20 mouse cellular contexts compared by ENCODE assay signal in genomic region chr9:58105595-58106169, GRCm38 (mm10). TPM values are rescaled to one million over a fixed set of nuclear protein-coding genes. Genes with fewer than 3 reads are reported as not detected.
DNase-seq lines count a peak whose midpoint lies in the region; TF ChIP-seq lines count a peak whose summit lies in the region.
"Had no signal": no experiment of that assay in that cellular context is flagged by ENCODE, and none has a peak within 500 bp of the region (broad histone marks: within the 10 kb centered on the region; RNA-seq: fewer than 3 reads in every experiment).

No protein-coding gene starts in this region.

- no peak overlapping the region for H3K4me3 ChIP-seq in layer of hippocampus, adult 2 months
- H3K4me3 ChIP-seq: forebrain, embryonic 12.5 days; heart, embryonic 13.5 days had no signal

- H3K27ac ChIP-seq in layer of hippocampus, adult 2 months, result peak overlapping the region; percentile 87
- H3K27ac ChIP-seq: forebrain, embryonic 12.5 days; heart, embryonic 13.5 days; macrophage had no signal

- peak; percentile 60 for DNase-seq in embryo, embryonic 10 days (ENCODE audit: low spot score)
- DNase-seq in embryo, embryonic 9.5 days (ENCODE audit: extremely low spot score), result no peak
- DNase-seq in layer of hippocampus, adult 2 months (ENCODE audit: low spot score in 2 of 2), result no peak
- no peak for DNase-seq in layer of hippocampus, postnatal 10 days (ENCODE audit: low spot score in 2 of 2)
- peak; percentile 36 for DNase-seq in adrenal gland, postnatal 10 days
- DNase-seq in neural tube, embryonic 10.5 days (ENCODE audit: extremely low spot score, low spot score), result peak; percentile 47
- DNase-seq in left cerebral cortex, adult 18-20 months (ENCODE audit: low spot score in 2 of 2), result no peak
- no peak for DNase-seq in frontal cortex, adult 2 months (ENCODE audit: extremely low spot score in 1 of 2, low spot score in 1 of 2)
- DNase-seq: cerebellum, adult 9-10 months; kidney, adult 18-20 months; kidney, postnatal 14 days; lung, embryonic 14.5 days; right cerebral cortex, postnatal 14 days had no signal

- TF ChIP-seq CTCF in layer of hippocampus, adult 2 months (conservative IDR thresholded peaks at IDR 0.05), result no peak

RNA-seq across cellular contexts. Expression of gene Ccdc33, which starts 12.9 kb away (rescaled TPM):
- total RNA-seq in layer of hippocampus, adult 2 months (2021), result under 1 TPM; 0.29 to 0.49 TPM
- 1 to 10 TPM; 1.0 to 2.0 TPM for total RNA-seq in layer of hippocampus, postnatal 10 days (2021)
- under 1 TPM in 1 of 2 experiments, not detected in 1; 0.12 TPM for total RNA-seq in adrenal gland, postnatal 10 days (2021)
- 1 to 10 TPM in 1 of 2 experiments, under 1 TPM in 1; 0.67 to 1.2 TPM for total RNA-seq in left cerebral cortex, adult 18-20 months (2021)
- 1.4 and 1.8 TPM in 2 replicates for polyA plus RNA-seq in frontal cortex, adult 2 months (2012; rRNA removed)
- total RNA-seq: gastrocnemius, postnatal 4 days; hematopoietic stem cell, adult 5-6 weeks had no signal
- polyA plus RNA-seq: activated CD4-positive, CD25-positive, alpha-beta regulatory T cell, adult 4 months; lung, embryonic 14.5 days; macrophage; stomach, embryonic 16.5 days had no signal

RNA-seq across cellular contexts. Expression of gene Stra6, which starts 42.1 kb away (rescaled TPM):
- 10 to 100 TPM; 17.1 to 17.7 TPM for total RNA-seq in layer of hippocampus, adult 2 months (2021)
- 1 to 10 TPM; 9.0 TPM for total RNA-seq in layer of hippocampus, postnatal 10 days (2021)
- 1 to 10 TPM; 1.1 to 1.3 TPM for total RNA-seq in adrenal gland, postnatal 10 days (2021)
- total RNA-seq in left cerebral cortex, adult 18-20 months (2021), result 10 to 100 TPM in 1 of 2 experiments, 1 to 10 TPM in 1; 7.8 to 10.3 TPM
- 5.7 and 7.6 TPM in 2 replicates for polyA plus RNA-seq in frontal cortex, adult 2 months (2012; rRNA removed)
- total RNA-seq: hematopoietic stem cell, adult 5-6 weeks had no signal
- polyA plus RNA-seq: macrophage had no signal

Comparison
In these comparisons a context has a peak if more than half of its experiments do, and no peak if none do; other contexts are left out.
1. DNase-seq: peak in embryo, embryonic 10 days (single experiment), adrenal gland, postnatal 10 days (single experiment) and neural tube, embryonic 10.5 days (single experiment); none in embryo, embryonic 9.5 days (single experiment), layer of hippocampus, adult 2 months (0 of 2), layer of hippocampus, postnatal 10 days (0 of 2), left cerebral cortex, adult 18-20 months (0 of 2) and frontal cortex, adult 2 months (0 of 2).